ENCODE assay signal across 8 mouse cellular contexts in genomic region chr13:17992697-17993514, GRCm38 (mm10). TPM values are rescaled to one million over a fixed set of nuclear protein-coding genes. Genes with fewer than 3 reads are reported as not detected.
DNase-seq lines count a peak whose midpoint lies in the region; ATAC-seq and TF ChIP-seq lines count a peak whose summit lies in the region.

TSS of gene Yae1d1 (minus strand) at chr13:17993349.

- peak within 1 kb of the TSS; percentile 79 for H3K27ac ChIP-seq in heart, embryonic 11.5 days (ENCODE audit: low read depth, low read length)
- peak within 1 kb of the TSS; percentile 88 for H3K27ac ChIP-seq in kidney, embryonic 16.5 days (ENCODE audit: low read length)
- peak within 1 kb of the TSS; percentile 65 for H3K27ac ChIP-seq in liver, adult 2 months (replicated peaks; ENCODE audit: insufficient read depth, low read depth, low read length)

- peak; percentile 65 for TF ChIP-seq CTCF in C2C12 (IDR thresholded peaks at IDR 0.05; ENCODE audit: control insufficient read depth, insufficient read depth, insufficient read length)
- TF ChIP-seq CTCF in brain, embryonic 14.5 days (IDR thresholded peaks at IDR 0.05; ENCODE audit: borderline replicate concordance, extremely low read depth, insufficient read depth, insufficient read length): peak; percentile 44; the same call in 1 of the 2 replicates
- peak; percentile 57 for TF ChIP-seq CTCF in liver, adult 2 months (IDR thresholded peaks at IDR 0.05; ENCODE audit: low read depth, low read length)

- H3K4me1 ChIP-seq in erythroblast, embryonic 14.5 days (ENCODE audit: control insufficient read depth): peaks cover 20% of the 10 kb centered on the region
- peaks cover 3% of the 10 kb centered on the region for H3K4me1 ChIP-seq in heart, embryonic 11.5 days (ENCODE audit: control insufficient read depth, insufficient read depth, low read length)
- H3K4me1 ChIP-seq in kidney, embryonic 16.5 days (ENCODE audit: insufficient read depth, low read length): peaks cover 4% of the 10 kb centered on the region
- peaks cover 4% of the 10 kb centered on the region; the same call in 1 of the 2 replicates for H3K4me1 ChIP-seq in liver, adult 2 months (ENCODE audit: control insufficient read depth, insufficient read depth, low read length)

- H3K9ac ChIP-seq in heart, embryonic 11.5 days (ENCODE audit: low read depth, low read length): peak within 1 kb of the TSS; percentile 79
- peak within 1 kb of the TSS; percentile 89 for H3K9ac ChIP-seq in kidney, embryonic 16.5 days (replicated peaks; ENCODE audit: low read length)
- H3K9ac ChIP-seq in liver, adult 2 months (ENCODE audit: low read depth, low read length): peak within 1 kb of the TSS; percentile 88

- peaks cover 25% of the 10 kb centered on the region for H3K79me2 ChIP-seq in C2C12 (ENCODE audit: control insufficient read depth, insufficient read depth)
- H3K79me2 ChIP-seq in liver, adult 2 months (ENCODE audit: control insufficient read depth, insufficient read depth, low read length): no peaks in the 10 kb centered on the region; the same call in 1 of the 2 replicates
- peaks cover 22% of the 10 kb centered on the region for H3K79me2 ChIP-seq in myocyte (ENCODE audit: control insufficient read depth, insufficient read depth)

- no peaks in the 10 kb centered on the region for H3K9me3 ChIP-seq in erythroblast, embryonic 14.5 days (ENCODE audit: control insufficient read depth, low read length)
- H3K9me3 ChIP-seq in heart, embryonic 11.5 days (replicated peaks; ENCODE audit: control insufficient read depth, low read length): no peaks in the 10 kb centered on the region
- H3K9me3 ChIP-seq in kidney, embryonic 16.5 days (ENCODE audit: low read length): no peaks in the 10 kb centered on the region

- peak within 1 kb of the TSS; percentile 89 for H3K4me3 ChIP-seq in C2C12 (ENCODE audit: insufficient read depth, poor library complexity, severe bottlenecking)
- peak within 1 kb of the TSS; percentile 87 for H3K4me3 ChIP-seq in erythroblast, embryonic 14.5 days (replicated peaks)
- H3K4me3 ChIP-seq in heart, embryonic 11.5 days (ENCODE audit: low read depth, low read length): peak within 1 kb of the TSS; percentile 61
- peak within 1 kb of the TSS; percentile 88 for H3K4me3 ChIP-seq in kidney, embryonic 16.5 days (ENCODE audit: low read length)
- H3K4me3 ChIP-seq in liver, adult 2 months (ENCODE audit: insufficient read depth, low read depth, low read length): peak within 1 kb of the TSS; percentile 91
- peak within 1 kb of the TSS; percentile 74 for H3K4me3 ChIP-seq in myocyte

- peak; percentile 95 for DNase-seq in brain, embryonic 14.5 days (ENCODE audit: low read depth)
- DNase-seq in liver, adult 2 months (ENCODE audit: extremely low read depth, low read depth, low spot score): peak; percentile 62
- DNase-seq in splenic B cell, adult 2 months (ENCODE audit: low read depth, low spot score): peak; percentile 91

- H3ac ChIP-seq in C2C12 (ENCODE audit: control insufficient read depth, insufficient read length, low read depth) (peak within 1 kb of the TSS; percentile 93), myocyte (ENCODE audit: control insufficient read depth, insufficient read length) (peak within 1 kb of the TSS; percentile 31)

- peak; percentile 34; the same call in 1 of the 2 replicates for TF ChIP-seq POLR2A in brain, embryonic 14.5 days (IDR thresholded peaks at IDR 0.05; ENCODE audit: borderline replicate concordance, extremely low read depth, insufficient read depth, insufficient read length, poor library complexity, severe bottlenecking)
- 0 out of 2 replicates have a peak, but pooled peaks have one; percentile 11 for TF ChIP-seq POLR2A in liver, adult 2 months (IDR thresholded peaks at IDR 0.05; ENCODE audit: extremely low read depth, insufficient read depth, low read length)
- peak; percentile 67 for TF ChIP-seq POLR2A in myocyte (IDR thresholded peaks at IDR 0.05; ENCODE audit: insufficient read length, low read depth)

- H3K79me3 ChIP-seq in C2C12 (ENCODE audit: low read depth): peaks cover 14% of the 10 kb centered on the region

- under 1% methylated on average over 54 of the region's 54 CpGs for WGBS in heart, embryonic 11.5 days (ENCODE audit: insufficient replicate concordance)
- under 1% methylated on average over 54 of the region's 54 CpGs for WGBS in kidney, embryonic 16.5 days
- WGBS in liver, adult 2 months: under 1% methylated on average over 54 of the region's 54 CpGs

- H3K4me2 ChIP-seq in heart, embryonic 11.5 days: peak within 1 kb of the TSS; percentile 69
- H3K4me2 ChIP-seq in kidney, embryonic 16.5 days (replicated peaks; ENCODE audit: low read depth, low read length): peak within 1 kb of the TSS; percentile 64
- peak within 1 kb of the TSS; percentile 81 for H3K4me2 ChIP-seq in myocyte (ENCODE audit: low read depth)

- H3K27me3 ChIP-seq in C2C12 (ENCODE audit: control insufficient read depth, insufficient read depth, insufficient read length): no peaks in the 10 kb centered on the region
- peaks cover 2% of the 10 kb centered on the region; the same call in 1 of the 2 replicates for H3K27me3 ChIP-seq in erythroblast, embryonic 14.5 days (ENCODE audit: control insufficient read depth)
- H3K27me3 ChIP-seq in heart, embryonic 11.5 days (ENCODE audit: control insufficient read depth, insufficient read depth, low read length): no peaks in the 10 kb centered on the region
- H3K27me3 ChIP-seq in kidney, embryonic 16.5 days (ENCODE audit: insufficient read depth, low read length): no peaks in the 10 kb centered on the region
- H3K27me3 ChIP-seq in liver, adult 2 months (ENCODE audit: control insufficient read depth, insufficient read depth, low read length): no peaks in the 10 kb centered on the region
- no peaks in the 10 kb centered on the region for H3K27me3 ChIP-seq in myocyte (ENCODE audit: control insufficient read depth, insufficient read depth, insufficient read length)
- H3K27me3 ChIP-seq in splenic B cell, adult 2 months (ENCODE audit: control insufficient read depth, insufficient read depth, low read length, poor library complexity, severe bottlenecking): no peaks in the 10 kb centered on the region

- peak; percentile 94 for ATAC-seq in heart, embryonic 11.5 days (replicated peaks; ENCODE audit: insufficient number of reproducible peaks, low FRiP score, low TSS enrichment)
- peak; percentile 99 for ATAC-seq in kidney, embryonic 16.5 days (ENCODE audit: low FRiP score, low TSS enrichment)

- H3K36me3 ChIP-seq in C2C12 (ENCODE audit: control insufficient read depth, insufficient read depth) (peaks cover 18% of the 10 kb centered on the region), myocyte (ENCODE audit: control insufficient read depth, insufficient read depth) (no peaks in the 10 kb centered on the region)
- peaks cover 7% of the 10 kb centered on the region for H3K36me3 ChIP-seq in erythroblast, embryonic 14.5 days (ENCODE audit: control insufficient read depth)
- no peaks in the 10 kb centered on the region for H3K36me3 ChIP-seq in heart, embryonic 11.5 days (ENCODE audit: control insufficient read depth, insufficient read depth, low read length)
- H3K36me3 ChIP-seq in kidney, embryonic 16.5 days (ENCODE audit: insufficient read depth, low read length): no peaks in the 10 kb centered on the region
- peaks cover 6% of the 10 kb centered on the region; the same call in 1 of the 2 replicates for H3K36me3 ChIP-seq in liver, adult 2 months (ENCODE audit: control insufficient read depth, insufficient read depth, low read length)
- H3K36me3 ChIP-seq in splenic B cell, adult 2 months (ENCODE audit: control insufficient read depth, insufficient read depth, low read length, poor library complexity, severe bottlenecking): no peaks in the 10 kb centered on the region

TF ChIP-seq in C2C12, 6 proteins besides CTCF, POLR2A, EP300 and RAD21:
- TF ChIP-seq MYOG (IDR thresholded peaks at IDR 0.05; ENCODE audit: control insufficient read depth, extremely low read depth, insufficient read length) (no peak), MYOD1 (IDR thresholded peaks at IDR 0.05; ENCODE audit: control insufficient read depth, insufficient read length, low read depth) (no peak), MAX (IDR thresholded peaks at IDR 0.05) (no peak), CEBPB (IDR thresholded peaks at IDR 0.05; ENCODE audit: low read depth) (no peak), USF1 (IDR thresholded peaks at IDR 0.05; ENCODE audit: low read depth) (no peak), FOSL1 (IDR thresholded peaks at IDR 0.05; ENCODE audit: insufficient read depth, low read length, poor library complexity, severe bottlenecking) (no peak)

TF ChIP-seq in myocyte, 11 proteins besides CTCF, POLR2A, EP300 and RAD21:
- TF ChIP-seq MYOG (IDR thresholded peaks at IDR 0.05; ENCODE audit: control insufficient read depth in 1 of 3, insufficient read depth in 1 of 3, insufficient read length in 2 of 3, low read depth in 2 of 3) (peak in 1 of 3 experiments; percentile 14), POLR2AphosphoS2 (IDR thresholded peaks at IDR 0.05; ENCODE audit: insufficient read length, low read depth) (peak; percentile 45), CEBPB (IDR thresholded peaks at IDR 0.05; ENCODE audit: insufficient read depth, poor library complexity, severe bottlenecking) (no peak), E2F4 (IDR thresholded peaks at IDR 0.05; ENCODE audit: insufficient read depth) (no peak), MYOD1 (IDR thresholded peaks at IDR 0.05; ENCODE audit: control insufficient read depth in 1 of 3, insufficient read length in 2 of 3, low read depth in 2 of 3) (peak in 1 of 3 experiments; percentile 25)

RNA-seq across cellular contexts. Expression of gene Yae1d1, which starts in this region (rescaled TPM):
- polyA plus RNA-seq in C2C12 (2012; fragmentation: generic; extraction: Trizol) (18.2 TPM), myocyte (2012; fragmentation: generic; extraction: Trizol) (19.1 TPM)
- 33.1 and 35.5 TPM in 2 replicates for polyA plus RNA-seq in brain, embryonic 14.5 days (2012; rRNA removed)
- polyA plus RNA-seq in erythroblast, embryonic 14.5 days (2012): 0.17 and 0.39 TPM in 2 replicates
- polyA plus RNA-seq in heart, embryonic 11.5 days (2014; fragmentation: Nextera tagmentation; extraction: Ambion mirVana): 79.8 and 85.2 TPM in 2 replicates
- 70.9 and 75.1 TPM in 2 replicates for polyA plus RNA-seq in kidney, embryonic 16.5 days (2015; fragmentation: Nextera tagmentation; extraction: Ambion mirVana)
- total RNA-seq in liver, adult 2 months (2014; rRNA removed): 16.3 and 18.4 TPM in 2 replicates
- polyA plus RNA-seq in liver, adult 2 months (2012; rRNA removed): 7.5 and 11.0 TPM in 2 replicates

Comparison
In these comparisons a context has a peak if more than half of its experiments do, and no peak if none do; other contexts are left out.
1. Peak in every context shown above with its lines: DNase-seq, ATAC-seq, H3K4me3 ChIP-seq and H3K27ac ChIP-seq.
2. POLR2A ChIP-seq: peak in every context shown above with its lines; median percentile 67 in myocyte; 34 in brain, embryonic 14.5 days; 11 in liver, adult 2 months.